Mouse (Mus musculus) olfactory bulb, adult 2 months (tissue): ENCODE measurements around the gene Sox5. TPM values are rescaled to one million over a fixed set of nuclear protein-coding genes. Genes with fewer than 3 reads are reported as not detected.

Experiments used
- H3K27ac ChIP-seq: fragments of 200-500 bp; 2 replicates; pipeline ENCODE4 v1.5.1; 2012; ENCODE audit warnings: low read depth, low read length; ENCODE audit not compliant: insufficient read depth
- H3K4me1 ChIP-seq: fragments of 200-500 bp; 2 replicates; pipeline ENCODE4 v1.6.1; 2012; ENCODE audit warnings: low read length; ENCODE audit not compliant: control insufficient read depth, insufficient read depth
- H3K4me3 ChIP-seq: fragments of 200-500 bp; 2 replicates; pipeline ENCODE4 v1.5.1; 2012; ENCODE audit warnings: mild to moderate bottlenecking, low read depth, low read length, moderate library complexity; ENCODE audit not compliant: insufficient read depth
- CTCF ChIP-seq: fragments of 200-500 bp; IDR thresholded peaks from 2 replicates; pipeline ENCODE4 v1.5.1; 2012; ENCODE audit warnings: low read depth, mild to moderate bottlenecking, low read length, moderate library complexity; ENCODE audit not compliant: insufficient read depth
- POLR2A ChIP-seq: fragments of 200-500 bp; IDR thresholded peaks from 2 replicates; pipeline ENCODE4 v1.6.1; 2012; ENCODE audit warnings: mild to moderate bottlenecking, low read depth, low read length, moderate library complexity; ENCODE audit not compliant: insufficient read depth
- WGBS: fragments of 180-500 bp; shearing (Covaris S2); methylation state at CpG from one replicate; pipeline ENCODE4 v1.1.7; 2018; 5-methylcytosine and 5-hydroxymethylcytosine counted together
- polyA plus RNA-seq: library from polyadenylated mRNA; stranded (reverse); fragments of >200 nt; gene quantifications from 2 replicates; pipeline ENCODE4 v1.2.4, GENCODE M21; 2012; ENCODE audit warnings: low replicate concordance; ENCODE audit not compliant: missing spikeins, insufficient read depth, insufficient read length

Gene Sox5
- polyA plus RNA-seq, 1 experiment, result not detected

DNA sequence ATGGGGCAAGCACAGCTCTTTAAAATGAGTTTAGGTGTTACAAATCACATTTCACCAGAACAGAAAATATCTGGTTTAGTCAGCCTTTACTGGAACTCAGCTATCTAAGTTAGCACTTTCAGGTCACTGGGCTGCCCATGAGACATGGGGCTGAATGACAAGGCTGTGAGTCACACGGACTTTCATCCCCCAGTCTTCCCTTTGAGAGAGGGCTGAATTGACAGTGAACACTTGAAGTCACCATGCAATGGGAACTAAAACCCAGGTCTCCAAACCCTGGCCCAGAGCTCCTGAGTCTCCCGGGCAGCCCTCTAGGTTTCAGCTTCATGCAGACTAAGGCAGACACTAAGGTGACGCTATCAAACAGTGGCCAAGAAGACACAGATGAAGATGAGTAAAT, 141.2 kb downstream of the Sox5 start:
- Histone ChIP-seq H3K4me3 (no peak overlapping the region), H3K4me1 (no peaks in the 10 kb centered on the region), H3K27ac (no peak overlapping the region)
- 84% methylated on average over 3 of the region's 3 CpGs for WGBS
- TF ChIP-seq CTCF, result no peak
- TF ChIP-seq POLR2A, result no peak

GRCm38 (mm10) chr6:144638547-144638946, 143.2 kb downstream of the Sox5 start:
- TF ChIP-seq POLR2A, result no peak
- no peak for TF ChIP-seq CTCF
- H3K4me3 ChIP-seq, result no peak overlapping the region
- no peaks in the 10 kb centered on the region for H3K4me1 ChIP-seq
- 79% methylated on average over 5 of the region's 5 CpGs for WGBS
- H3K27ac ChIP-seq, result no peak overlapping the region

DNA sequence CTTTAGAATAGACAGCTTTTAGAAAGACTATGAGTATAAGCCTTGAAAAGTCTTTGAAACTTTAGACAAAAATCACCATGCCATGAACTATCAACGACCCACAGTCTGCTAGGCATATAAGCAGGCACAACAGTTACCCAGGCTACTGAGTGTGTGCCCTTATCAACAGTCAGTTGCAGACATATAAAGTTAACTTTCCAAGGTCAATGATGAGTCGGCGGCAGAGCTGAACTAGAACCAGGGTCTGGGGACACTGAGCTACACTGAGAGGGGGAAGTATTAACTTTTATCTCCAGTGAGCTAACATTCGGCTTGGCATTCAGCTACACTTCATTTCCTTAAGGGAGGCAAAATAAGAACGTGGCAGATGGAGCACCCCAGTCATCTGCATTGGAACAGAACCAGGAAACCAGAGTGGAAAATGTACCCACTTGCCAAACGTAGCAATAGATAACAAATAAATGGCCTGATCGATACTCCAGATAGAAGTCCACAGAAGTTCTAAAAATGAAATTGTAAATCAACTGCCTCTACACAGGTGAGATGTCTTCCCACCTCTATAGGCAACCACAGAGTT, 154.2 kb downstream of the Sox5 start:
- 75% methylated on average over 7 of the region's 7 CpGs for WGBS
- H3K4me3 ChIP-seq, result no peak overlapping the region
- H3K27ac ChIP-seq, result no peak overlapping the region
- TF ChIP-seq CTCF (no peak), POLR2A (no peak)
- no peaks in the 10 kb centered on the region for H3K4me1 ChIP-seq

DNA sequence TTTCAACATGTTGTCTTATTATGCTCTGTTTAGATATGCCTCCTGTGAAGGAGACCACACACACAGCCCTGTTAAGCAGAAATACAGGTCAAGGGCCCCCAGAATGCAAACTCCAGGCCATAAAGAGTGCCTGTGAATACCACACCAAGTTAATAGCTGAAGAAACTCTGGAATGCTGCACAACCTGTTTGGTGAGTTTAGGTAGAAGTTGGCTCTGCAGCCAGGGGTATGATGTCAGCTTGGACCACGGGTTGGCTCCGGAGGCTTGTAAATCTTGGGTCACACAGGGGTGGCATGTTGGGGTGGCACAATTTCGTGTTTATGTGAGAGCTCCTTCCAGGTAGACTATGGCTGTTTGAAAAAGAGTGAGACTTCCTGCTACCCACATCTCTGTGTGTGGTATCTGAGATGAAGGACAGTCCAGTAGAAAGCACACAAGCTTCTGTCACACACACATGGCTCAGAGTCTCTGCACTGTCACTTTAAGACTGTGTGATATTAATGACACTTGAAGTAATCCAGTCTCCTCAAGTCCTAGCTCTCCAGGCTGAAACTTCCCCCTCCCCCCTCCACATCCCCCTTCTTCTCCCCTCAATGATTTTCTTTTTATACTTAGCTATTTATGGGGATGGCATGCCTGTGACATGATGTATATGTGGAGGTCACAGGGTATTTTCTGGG, 160.5 kb downstream of the Sox5 start:
- TF ChIP-seq POLR2A (no peak), CTCF (no peak)
- Histone ChIP-seq H3K4me3 (no peak overlapping the region), H3K27ac (no peak overlapping the region), H3K4me1 (no peaks in the 10 kb centered on the region)
- WGBS, result 72% methylated on average over 3 of the region's 3 CpGs

- no peak overlapping the region for H3K27ac ChIP-seq
- WGBS, result 24% methylated on average over 4 of the region's 4 CpGs
- no peak for TF ChIP-seq POLR2A
- TF ChIP-seq CTCF, result no peak
- no peak overlapping the region for H3K4me3 ChIP-seq
- peaks cover 3% of the 10 kb centered on the region; the same call in 1 of the 2 replicates for H3K4me1 ChIP-seq
These were observed 170.4 kb downstream of the Sox5 start for GRCm38 (mm10) chr6:144611383-144611791.

GRCm38 (mm10) chr6:144610878-144611277, 170.9 kb downstream of the Sox5 start:
- 63% methylated on average over 8 of the region's 8 CpGs for whole genome bisulfite sequencing
- no peak overlapping the region for H3K4me3 ChIP-seq
- H3K27ac ChIP-seq, result no peak overlapping the region
- TF ChIP-seq POLR2A, result no peak
- TF ChIP-seq CTCF, result no peak
- peaks cover 3% of the 10 kb centered on the region; the same call in 1 of the 2 replicates for H3K4me1 ChIP-seq

- peaks cover 4% of the 10 kb centered on the region; the same call in 1 of the 2 replicates for H3K4me1 ChIP-seq
- 90% methylated on average over 4 of the region's 4 CpGs for WGBS
- no peak overlapping the region for H3K4me3 ChIP-seq
- no peak overlapping the region for H3K27ac ChIP-seq
- no peak for TF ChIP-seq CTCF
- no peak for TF ChIP-seq POLR2A
These were observed 178.9 kb downstream of the Sox5 start for GRCm38 (mm10) chr6:144602883-144603282.

GRCm38 (mm10) chr6:144600351-144600750, 181.4 kb downstream of the Sox5 start:
- 91% methylated on average over 5 of the region's 5 CpGs for WGBS
- Histone ChIP-seq H3K4me3 (no peak overlapping the region), H3K27ac (no peak overlapping the region), H3K4me1 (peaks cover 13% of the 10 kb centered on the region)
- no peak for TF ChIP-seq CTCF
- no peak for TF ChIP-seq POLR2A

DNA sequence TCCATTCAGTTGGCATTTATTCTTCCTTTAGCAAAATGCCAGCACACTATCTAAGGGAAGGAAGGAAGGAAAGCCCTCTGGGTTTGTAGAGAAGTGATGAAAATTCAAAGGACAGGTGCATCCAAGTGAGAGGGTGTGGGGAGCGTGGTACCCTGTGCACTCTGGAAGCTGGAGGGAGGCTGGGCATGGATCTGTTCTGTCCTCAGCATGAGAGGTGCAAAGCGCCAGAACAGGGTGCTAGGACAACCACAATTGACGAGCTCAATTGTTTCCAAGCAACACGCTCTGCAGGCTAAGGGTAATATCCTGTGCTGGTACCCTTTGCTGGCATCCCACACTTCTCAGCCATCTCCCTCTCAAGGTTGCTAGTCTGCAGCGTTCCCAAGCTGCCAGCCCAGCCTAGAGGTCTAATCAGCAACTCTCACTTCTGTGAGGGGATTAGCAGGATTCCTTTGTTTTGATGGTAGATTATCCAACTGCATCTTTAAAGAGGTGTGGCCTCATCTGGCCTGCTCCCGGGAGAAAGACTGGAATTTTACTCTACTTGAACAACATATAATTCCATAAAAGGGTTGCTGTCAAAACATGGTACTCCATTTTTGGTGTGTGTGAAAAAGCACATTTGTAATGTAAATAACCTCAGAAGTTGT, 183.3 kb downstream of the Sox5 start:
- Histone ChIP-seq H3K4me1 (peaks cover 13% of the 10 kb centered on the region), H3K27ac (no peak overlapping the region), H3K4me3 (no peak overlapping the region)
- TF ChIP-seq POLR2A (no peak), CTCF (no peak)
- 34% methylated on average over 6 of the region's 6 CpGs for WGBS

GRCm38 (mm10) chr6:144596536-144597210, 185.1 kb downstream of the Sox5 start:
- Histone ChIP-seq H3K4me1 (peaks cover 13% of the 10 kb centered on the region), H3K27ac (no peak overlapping the region), H3K4me3 (no peak overlapping the region)
- no peak for TF ChIP-seq POLR2A
- TF ChIP-seq CTCF, result no peak
- 46% methylated on average over 8 of the region's 8 CpGs for WGBS
